Mouse (Mus musculus): ENCODE data around the gene Tmem170b. TPM values are rescaled to one million over a fixed set of nuclear protein-coding genes. Genes with fewer than 3 reads are reported as not detected.
A peak's percentile ranks its signal among the peaks of the same experiment; 100 is the strongest.

Tmem170b gene
- total and polyA plus RNA-seq, 2 experiments from 2014 or later = 5.3 to 8.1 TPM

GRCm38 (mm10) chr13:41645483-41645859 lies 39.8 kb downstream of the Tmem170b start:
- no peak for DNase-seq (ENCODE audit: low spot score)
- Histone ChIP-seq H3K4me3 (ENCODE audit: low read depth, low read length) (no peak overlapping the region), H3K27me3 (ENCODE audit: control insufficient read depth, insufficient read depth, low read length) (no peaks in the 10 kb centered on the region), H3K4me2 (ENCODE audit: low read depth, low read length) (no peak overlapping the region), H3K9me3 (replicated peaks; ENCODE audit: control insufficient read depth, low read length) (no peaks in the 10 kb centered on the region), H3K9ac (replicated peaks; ENCODE audit: low read depth, low read length) (no peak overlapping the region), H3K4me1 (ENCODE audit: control insufficient read depth, insufficient read depth) (peaks cover 18% of the 10 kb centered on the region), H3K36me3 (replicated peaks; ENCODE audit: control insufficient read depth, insufficient read depth, low read length) (no peaks in the 10 kb centered on the region), H3K27ac (ENCODE audit: low read depth) (peak overlapping the region; percentile 97; the same call in 1 of the 2 replicates)
- no peak for TF ChIP-seq CTCF (IDR thresholded peaks at IDR 0.05; ENCODE audit: low read depth)
- TF ChIP-seq EP300 (IDR thresholded peaks at IDR 0.05; ENCODE audit: low read depth) = no peak
- WGBS = 61% methylated on average over 5 of the region's 5 CpGs
- ATAC-seq (ENCODE audit: insufficient read depth, low read depth) = no peak

- Histone ChIP-seq H3K27me3 (ENCODE audit: control insufficient read depth, insufficient read depth, low read length) (no peaks in the 10 kb centered on the region), H3K9ac (replicated peaks; ENCODE audit: low read depth, low read length) (no peak overlapping the region), H3K36me3 (replicated peaks; ENCODE audit: control insufficient read depth, insufficient read depth, low read length) (no peaks in the 10 kb centered on the region), H3K4me2 (ENCODE audit: low read depth, low read length) (no peak overlapping the region), H3K9me3 (replicated peaks; ENCODE audit: control insufficient read depth, low read length) (no peaks in the 10 kb centered on the region), H3K4me1 (ENCODE audit: control insufficient read depth, insufficient read depth) (peaks cover 18% of the 10 kb centered on the region), H3K4me3 (ENCODE audit: low read depth, low read length) (no peak overlapping the region), H3K27ac (ENCODE audit: low read depth) (no peak overlapping the region)
- 81% methylated on average over 6 of the region's 6 CpGs for WGBS
- TF ChIP-seq CTCF (IDR thresholded peaks at IDR 0.05; ENCODE audit: low read depth) = no peak
- no peak for TF ChIP-seq EP300 (IDR thresholded peaks at IDR 0.05; ENCODE audit: low read depth)
- no peak for ATAC-seq (ENCODE audit: insufficient read depth, low read depth)
- DNase-seq (ENCODE audit: low spot score) = no peak
Measured at GRCm38 (mm10) chr13:41647976-41648375, 42.3 kb downstream of the Tmem170b start.

GRCm38 (mm10) chr13:41650665-41651064 lies 45.0 kb downstream of the Tmem170b start:
- TF ChIP-seq CTCF (IDR thresholded peaks at IDR 0.05; ENCODE audit: low read depth) (peak; percentile 29; the same call in 1 of the 2 replicates), EP300 (IDR thresholded peaks at IDR 0.05; ENCODE audit: low read depth) (no peak)
- DNase-seq (ENCODE audit: low spot score) = no peak
- H3K9ac ChIP-seq (replicated peaks; ENCODE audit: low read depth, low read length) = no peak overlapping the region
- H3K4me1 ChIP-seq (ENCODE audit: control insufficient read depth, insufficient read depth) = peaks cover 11% of the 10 kb centered on the region; the same call in 1 of the 2 replicates
- H3K36me3 ChIP-seq (replicated peaks; ENCODE audit: control insufficient read depth, insufficient read depth, low read length) = no peaks in the 10 kb centered on the region
- no peak overlapping the region for H3K4me3 ChIP-seq (ENCODE audit: low read depth, low read length)
- H3K27me3 ChIP-seq (ENCODE audit: control insufficient read depth, insufficient read depth, low read length) = no peaks in the 10 kb centered on the region
- H3K9me3 ChIP-seq (replicated peaks; ENCODE audit: control insufficient read depth, low read length) = no peaks in the 10 kb centered on the region
- H3K4me2 ChIP-seq (ENCODE audit: low read depth, low read length) = no peak overlapping the region
- no peak overlapping the region for H3K27ac ChIP-seq (ENCODE audit: low read depth)
- 69% methylated on average over 7 of the region's 7 CpGs for whole genome bisulfite sequencing
- ATAC-seq (ENCODE audit: insufficient read depth, low read depth) = no peak

- no peak overlapping the region for H3K4me2 ChIP-seq (ENCODE audit: low read depth, low read length)
- H3K27me3 ChIP-seq (ENCODE audit: control insufficient read depth, insufficient read depth, low read length) = no peaks in the 10 kb centered on the region
- DNase-seq (ENCODE audit: low spot score) = no peak
- H3K9ac ChIP-seq (replicated peaks; ENCODE audit: low read depth, low read length) = no peak overlapping the region
- H3K9me3 ChIP-seq (replicated peaks; ENCODE audit: control insufficient read depth, low read length) = no peaks in the 10 kb centered on the region
- no peaks in the 10 kb centered on the region for H3K36me3 ChIP-seq (replicated peaks; ENCODE audit: control insufficient read depth, insufficient read depth, low read length)
- no peak overlapping the region for H3K4me3 ChIP-seq (ENCODE audit: low read depth, low read length)
- ATAC-seq (ENCODE audit: insufficient read depth, low read depth) = no peak
- TF ChIP-seq EP300 (IDR thresholded peaks at IDR 0.05; ENCODE audit: low read depth) = no peak
- H3K4me1 ChIP-seq (ENCODE audit: control insufficient read depth, insufficient read depth) = peaks cover 8% of the 10 kb centered on the region; the same call in 1 of the 2 replicates
- H3K27ac ChIP-seq (ENCODE audit: low read depth) = no peak overlapping the region
- WGBS = 79% methylated on average over 2 of the region's 2 CpGs
Measured at GRCm38 (mm10) chr13:41653791-41654190, 48.1 kb downstream of the Tmem170b start.

- Histone ChIP-seq H3K4me2 (ENCODE audit: low read depth, low read length) (no peak overlapping the region), H3K36me3 (replicated peaks; ENCODE audit: control insufficient read depth, insufficient read depth, low read length) (no peaks in the 10 kb centered on the region), H3K9me3 (replicated peaks; ENCODE audit: control insufficient read depth, low read length) (no peaks in the 10 kb centered on the region), H3K27me3 (ENCODE audit: control insufficient read depth, insufficient read depth, low read length) (no peaks in the 10 kb centered on the region), H3K4me3 (ENCODE audit: low read depth, low read length) (no peak overlapping the region), H3K9ac (replicated peaks; ENCODE audit: low read depth, low read length) (no peak overlapping the region), H3K4me1 (ENCODE audit: control insufficient read depth, insufficient read depth) (0 out of 2 replicates have a peak, but pooled peaks cover 4% of the 10 kb centered on the region), H3K27ac (ENCODE audit: low read depth) (peak overlapping the region; percentile 36)
- DNase-seq (ENCODE audit: low spot score) (peak; percentile 46), ATAC-seq (ENCODE audit: insufficient read depth, low read depth) (peak; percentile 43; the same call in 1 of the 2 replicates)
- WGBS = 25% methylated on average over 10 of the region's 10 CpGs
- TF ChIP-seq CTCF (IDR thresholded peaks at IDR 0.05; ENCODE audit: low read depth) = no peak
- TF ChIP-seq EP300 (IDR thresholded peaks at IDR 0.05; ENCODE audit: low read depth) = no peak
Measured at GRCm38 (mm10) chr13:41655576-41656090, 49.9 kb downstream of the Tmem170b start.

All from heart, postnatal 0 days (tissue).